25 mouse cellular contexts compared by ENCODE assay signal in genomic region chr17:9669283-9669905, GRCm38 (mm10). TPM values are rescaled to one million over a fixed set of nuclear protein-coding genes. Genes with fewer than 3 reads are reported as not detected.
"Had no signal": no experiment of that assay in that cellular context is flagged by ENCODE, and none has a peak within 500 bp of the region (broad histone marks: within the 10 kb centered on the region; RNA-seq: fewer than 3 reads in every experiment).

Gene Pabpc6, minus strand, starts transcription at chr17:9669717.

- DNase-seq: kidney, adult 9 months; kidney, postnatal 36 days; layer of hippocampus, adult 9-11 months; layer of hippocampus, postnatal 36 days; lung, embryonic 14.5 days; lung, postnatal 10 days; lung, postnatal 4 days; midbrain, embryonic 14.5 days; right cerebral cortex, adult 18-20 months; right cerebral cortex, postnatal 4 days; spleen, adult 18-20 months; thymus, adult 2 months had no signal

- H3K4me2 ChIP-seq: limb, embryonic 15.5 days; liver, embryonic 12.5 days; lung, embryonic 14.5 days; neural tube, embryonic 15.5 days had no signal

- H3K36me3 ChIP-seq: limb, embryonic 15.5 days; liver, embryonic 12.5 days; midbrain, embryonic 10.5 days; neural tube, embryonic 15.5 days had no signal

- H3K9ac ChIP-seq: limb, embryonic 15.5 days; liver, embryonic 12.5 days; lung, embryonic 14.5 days; neural tube, embryonic 15.5 days had no signal

- H3K4me3 ChIP-seq: limb, embryonic 15.5 days; liver, embryonic 12.5 days; midbrain, embryonic 10.5 days; myocyte; neural tube, embryonic 15.5 days had no signal

- H3K4me1 ChIP-seq: limb, embryonic 15.5 days; liver, embryonic 12.5 days; midbrain, embryonic 10.5 days; neural tube, embryonic 15.5 days had no signal

- H3K9me3 ChIP-seq: limb, embryonic 15.5 days; liver, embryonic 12.5 days; neural tube, embryonic 15.5 days had no signal

- H3K27ac ChIP-seq: kidney, postnatal 0 days; limb, embryonic 15.5 days; liver, embryonic 12.5 days; midbrain, embryonic 10.5 days; neural tube, embryonic 15.5 days had no signal

- H3K27me3 ChIP-seq: limb, embryonic 15.5 days; liver, embryonic 12.5 days; neural tube, embryonic 15.5 days had no signal

- ATAC-seq: liver, embryonic 12.5 days had no signal

RNA-seq across cellular contexts. Expression of gene Pabpc6, which starts in this region (rescaled TPM):
- total RNA-seq: layer of hippocampus, adult 18-20 months; left cerebral cortex, postnatal 25 days; megakaryocyte, adult 5-6 weeks had no signal
- polyA plus RNA-seq: kidney, postnatal 0 days; limb, embryonic 11.5 days; limb, embryonic 15.5 days; liver, embryonic 12.5 days; liver, embryonic 16.5 days; lung, embryonic 14.5 days; midbrain, embryonic 10.5 days; midbrain, embryonic 14.5 days; myocyte; neural tube, embryonic 11.5 days; neural tube, embryonic 15.5 days; stomach, embryonic 16.5 days had no signal
